Mouse (Mus musculus): Measurements from ENCODE around the gene Pxmp2.

DNA sequence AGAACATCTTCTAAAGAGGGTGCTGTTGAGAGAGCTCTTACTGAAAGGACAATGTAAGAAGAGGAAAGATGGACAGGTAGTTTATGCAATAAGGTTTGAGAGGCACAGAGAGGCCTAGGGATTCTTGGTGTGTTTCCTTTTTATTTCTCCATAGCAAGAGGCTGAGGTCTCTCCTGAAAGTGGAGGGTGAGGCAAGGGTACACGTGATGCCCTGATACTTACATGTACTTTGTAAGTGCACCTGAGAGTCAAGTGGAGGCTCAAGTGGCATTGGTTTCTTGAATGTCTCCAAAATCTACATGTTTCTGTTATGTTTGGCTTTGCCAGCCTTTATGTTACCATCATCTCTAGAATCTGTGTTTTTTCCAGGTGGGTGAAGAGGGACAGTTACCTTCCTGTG, 10.7 kb upstream of the Pxmp2 start:
- no peak for TF ChIP-seq CTCF (conservative IDR thresholded peaks at IDR 0.05 in 1 of 2, IDR thresholded peaks at IDR 0.05 in 1 of 2; ENCODE audit: low read depth in 2 of 2, low read length in 2 of 2)
- no peak for TF ChIP-seq POLR2A (IDR thresholded peaks at IDR 0.05; ENCODE audit: low read depth, low read length)
- TF ChIP-seq MAX (IDR thresholded peaks at IDR 0.05; ENCODE audit: low read length), result no peak
- TF ChIP-seq MXI1 (IDR thresholded peaks at IDR 0.05; ENCODE audit: low read depth, low read length), result no peak
- no peak for TF ChIP-seq SMC3 (IDR thresholded peaks at IDR 0.05; ENCODE audit: low read depth, low read length)
- no peak for TF ChIP-seq POLR2AphosphoS2 (IDR thresholded peaks at IDR 0.05; ENCODE audit: low read depth, low read length)
- no peak for TF ChIP-seq RAD21 (IDR thresholded peaks at IDR 0.05; ENCODE audit: low read depth, low read length)
- no peak for TF ChIP-seq USF1 (IDR thresholded peaks at IDR 0.05; ENCODE audit: low read depth, low read length)
- no peak for TF ChIP-seq TBP (conservative IDR thresholded peaks at IDR 0.05; ENCODE audit: low read depth, low read length)
- no peak for TF ChIP-seq GABPA (IDR thresholded peaks at IDR 0.05; ENCODE audit: insufficient replicate concordance, low read depth, low read length)
- no peak for TF ChIP-seq ZC3H11A (IDR thresholded peaks at IDR 0.05; ENCODE audit: low read depth, low read length)
- no peak for TF ChIP-seq ZNF384 (IDR thresholded peaks at IDR 0.05; ENCODE audit: low read depth, low read length)
